Mouse (Mus musculus): ENCODE measurements around the gene Mark2. TPM values are rescaled to one million over a fixed set of nuclear protein-coding genes. Genes with fewer than 3 reads are reported as not detected.
A peak's percentile ranks its signal among the peaks of the same experiment; 100 is the strongest.
"Not testable (repeated sequence)": the region's sequence is repeated elsewhere in the genome, so short reads cannot be mapped to it uniquely, and the experiment has no call there.

Gene Mark2
- polyA plus RNA-seq, 1 experiment from 2014 or later, result 47.4 TPM

DNA sequence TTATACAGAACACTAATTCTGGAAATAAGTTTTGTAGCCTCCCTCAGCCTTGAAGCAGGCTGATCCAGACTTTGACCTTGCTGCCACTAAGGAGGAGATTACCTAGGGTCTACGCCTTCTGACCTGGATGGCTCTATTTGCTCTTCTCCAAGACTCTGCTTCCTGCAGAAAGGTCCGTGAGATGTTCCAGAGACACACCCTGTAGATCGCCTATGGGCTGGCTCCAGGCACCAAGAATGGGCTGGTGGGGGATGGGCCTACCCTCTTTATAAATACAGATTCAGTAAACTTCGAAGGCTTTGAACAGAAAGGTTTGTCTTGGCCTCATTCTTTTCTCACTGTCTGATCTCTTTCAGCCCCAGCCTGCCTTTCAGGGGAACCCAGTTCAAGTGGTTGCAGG, 27.8 kb upstream of the Mark2 start:
- H3K27me3 ChIP-seq (ENCODE audit: control insufficient read depth, insufficient read depth, low read length); H3K4me2 ChIP-seq (replicated peaks; ENCODE audit: low read depth, low read length); ATAC-seq (ENCODE audit: low FRiP score); H3K9me3 ChIP-seq (ENCODE audit: control insufficient read depth, low read length); H3K27ac ChIP-seq (ENCODE audit: low read depth, low read length); H3K4me1 ChIP-seq (replicated peaks; ENCODE audit: control insufficient read depth, insufficient read depth, low read length); H3K4me3 ChIP-seq (ENCODE audit: low read depth, low read length); DNase-seq (ENCODE audit: low spot score); H3K9ac ChIP-seq (ENCODE audit: low read depth, low read length): not testable (repeated sequence)
- peaks cover 21% of the 10 kb centered on the region for H3K36me3 ChIP-seq (ENCODE audit: control insufficient read depth, insufficient read depth, low read length)
- WGBS, result 94% methylated on average over 4 of the region's 4 CpGs

DNA sequence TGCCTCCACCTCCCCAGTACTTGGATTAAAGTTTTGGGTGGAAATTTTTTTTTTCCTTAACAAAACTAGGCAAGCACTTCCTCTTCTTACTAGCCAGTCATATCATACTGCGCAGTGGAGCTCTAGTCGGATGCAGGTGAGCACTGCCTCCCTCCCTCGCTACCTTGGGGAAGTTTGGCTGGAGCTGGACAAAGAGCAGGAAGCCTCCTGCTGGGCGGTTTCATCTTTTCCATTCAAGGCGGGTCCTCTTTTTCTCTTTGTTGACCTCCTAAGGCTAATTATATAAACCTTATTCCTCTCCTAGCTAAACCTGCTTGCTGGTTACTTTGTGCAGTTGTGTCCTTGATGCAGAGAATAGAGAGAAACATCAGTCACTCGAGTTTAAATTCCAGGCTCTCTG, 12.0 kb upstream of the Mark2 start:
- no peaks in the 10 kb centered on the region for H3K27me3 ChIP-seq (ENCODE audit: control insufficient read depth, insufficient read depth, low read length)
- DNase-seq (ENCODE audit: low spot score), result no peak
- H3K9ac ChIP-seq (ENCODE audit: low read depth, low read length), result no peak overlapping the region
- no peaks in the 10 kb centered on the region for H3K4me1 ChIP-seq (replicated peaks; ENCODE audit: control insufficient read depth, insufficient read depth, low read length)
- no peaks in the 10 kb centered on the region for H3K36me3 ChIP-seq (ENCODE audit: control insufficient read depth, insufficient read depth, low read length)
- H3K9me3 ChIP-seq (ENCODE audit: control insufficient read depth, low read length), result no peaks in the 10 kb centered on the region
- H3K4me2 ChIP-seq (replicated peaks; ENCODE audit: low read depth, low read length), result no peak overlapping the region
- no peak overlapping the region for H3K27ac ChIP-seq (ENCODE audit: low read depth, low read length)
- H3K4me3 ChIP-seq (ENCODE audit: low read depth, low read length), result no peak overlapping the region
- 46% methylated on average over 6 of the region's 6 CpGs for WGBS
- no peak for ATAC-seq (ENCODE audit: low FRiP score)

DNA sequence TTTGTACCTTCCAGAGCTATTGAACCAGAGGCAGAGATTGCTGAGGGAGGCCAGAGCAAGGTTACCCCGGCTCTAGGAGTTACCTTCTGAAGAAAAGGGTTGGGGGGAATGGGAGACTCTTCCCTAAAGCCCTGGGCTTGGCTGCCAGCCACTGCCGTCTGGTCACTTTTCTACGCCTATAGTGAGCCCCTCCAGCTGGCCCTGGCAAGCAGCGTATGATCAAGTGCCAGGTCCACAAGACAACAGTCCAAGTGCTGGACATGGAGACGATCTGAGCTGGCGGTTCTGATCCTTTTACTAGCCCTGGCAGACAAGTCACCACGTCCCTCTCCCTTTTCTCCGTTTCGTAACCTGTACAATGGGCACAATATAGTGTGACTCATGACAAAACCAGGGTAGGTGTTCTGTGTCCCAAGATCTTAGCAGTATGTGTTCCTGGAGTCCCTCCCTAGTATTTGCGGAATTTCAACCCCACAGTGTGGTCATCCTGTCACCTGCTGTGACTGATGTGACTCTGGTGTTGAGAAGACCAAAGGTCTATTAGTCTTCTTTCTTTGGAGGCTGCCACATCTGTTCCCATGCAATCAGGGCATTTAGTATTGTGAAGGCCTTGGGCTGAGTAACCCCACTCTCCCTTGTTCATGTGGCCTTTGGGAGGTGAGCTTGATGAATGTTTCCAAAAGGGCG, 11.3 kb upstream of the Mark2 start:
- H3K27me3 ChIP-seq (ENCODE audit: control insufficient read depth, insufficient read depth, low read length), result no peaks in the 10 kb centered on the region

DNA sequence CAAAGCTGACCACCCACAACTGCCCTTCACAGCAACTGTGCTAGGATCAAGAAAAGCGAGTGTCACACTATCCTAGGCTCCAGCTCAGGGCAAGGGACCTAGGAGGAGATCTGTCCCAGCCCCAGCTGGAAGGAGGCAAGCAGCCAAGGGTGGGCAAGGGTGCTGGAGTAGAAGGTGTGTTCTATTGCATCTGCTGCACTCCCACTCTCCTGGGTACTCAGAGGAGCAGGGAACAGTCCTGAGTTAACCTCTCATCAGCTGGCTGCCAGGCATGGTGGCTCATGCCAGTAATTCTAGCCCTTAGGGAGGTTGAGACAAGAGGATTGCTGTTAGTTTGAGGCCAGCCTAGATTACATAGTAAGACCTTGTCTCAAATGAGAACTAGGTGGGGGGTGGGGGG, 8.3 kb upstream of the Mark2 start:
- Histone ChIP-seq H3K4me1 (replicated peaks; ENCODE audit: control insufficient read depth, insufficient read depth, low read length) (no peaks in the 10 kb centered on the region), H3K36me3 (ENCODE audit: control insufficient read depth, insufficient read depth, low read length) (no peaks in the 10 kb centered on the region), H3K9ac (ENCODE audit: low read depth, low read length) (no peak overlapping the region), H3K27ac (ENCODE audit: low read depth, low read length) (no peak overlapping the region), H3K4me2 (replicated peaks; ENCODE audit: low read depth, low read length) (no peak overlapping the region), H3K9me3 (ENCODE audit: control insufficient read depth, low read length) (no peaks in the 10 kb centered on the region), H3K27me3 (ENCODE audit: control insufficient read depth, insufficient read depth, low read length) (no peaks in the 10 kb centered on the region), H3K4me3 (ENCODE audit: low read depth, low read length) (no peak overlapping the region)
- 64% methylated on average over 1 of the region's 1 CpGs for WGBS
- no peak for DNase-seq (ENCODE audit: low spot score)
- ATAC-seq (ENCODE audit: low FRiP score), result no peak

More for the DNA sequence above, 11.3 kb upstream of the Mark2 start:
- no peak overlapping the region for H3K27ac ChIP-seq (ENCODE audit: low read depth, low read length)
- 83% methylated on average over 11 of the region's 11 CpGs for WGBS
- H3K9ac ChIP-seq (ENCODE audit: low read depth, low read length), result no peak overlapping the region
- H3K4me2 ChIP-seq (replicated peaks; ENCODE audit: low read depth, low read length), result no peak overlapping the region
- H3K4me1 ChIP-seq (replicated peaks; ENCODE audit: control insufficient read depth, insufficient read depth, low read length), result no peaks in the 10 kb centered on the region
- no peaks in the 10 kb centered on the region for H3K36me3 ChIP-seq (ENCODE audit: control insufficient read depth, insufficient read depth, low read length)
- H3K4me3 ChIP-seq (ENCODE audit: low read depth, low read length), result no peak overlapping the region
- no peak for ATAC-seq (ENCODE audit: low FRiP score)
- H3K9me3 ChIP-seq (ENCODE audit: control insufficient read depth, low read length), result no peaks in the 10 kb centered on the region
- no peak for DNase-seq (ENCODE audit: low spot score)

DNA sequence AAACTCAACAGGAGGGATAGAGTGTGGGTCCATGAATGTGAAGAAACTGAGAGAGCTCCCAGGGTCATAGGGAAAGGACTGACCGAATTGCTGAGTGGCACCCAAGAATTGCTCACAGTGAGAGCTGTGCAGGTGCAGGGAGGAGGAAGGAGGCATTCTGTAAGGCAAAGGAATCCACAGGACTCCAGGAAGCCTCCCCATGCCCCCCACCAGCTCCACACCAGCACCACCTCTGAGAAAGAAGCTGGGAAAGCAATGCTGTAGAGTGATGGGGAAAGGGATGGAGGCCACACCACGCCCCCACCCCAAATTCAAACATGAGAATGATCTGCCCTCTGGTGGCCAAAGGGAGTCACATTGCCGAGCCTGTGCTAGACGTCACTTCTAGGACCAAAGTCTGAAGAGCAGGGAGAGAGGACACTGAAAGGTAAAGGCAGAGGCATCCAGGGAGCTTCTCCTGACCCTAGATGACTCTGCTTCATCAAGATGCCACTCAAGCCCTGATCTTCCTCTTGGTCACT, 3.6 kb upstream of the Mark2 start:
- ATAC-seq (ENCODE audit: low FRiP score), result no peak
- H3K27ac ChIP-seq (ENCODE audit: low read depth, low read length), result no peak overlapping the region
- H3K4me2 ChIP-seq (replicated peaks; ENCODE audit: low read depth, low read length), result no peak overlapping the region
- WGBS, result 24% methylated on average over 4 of the region's 4 CpGs
- no peaks in the 10 kb centered on the region for H3K9me3 ChIP-seq (ENCODE audit: control insufficient read depth, low read length)
- peaks cover under 1% of the 10 kb centered on the region; the same call in 1 of the 2 replicates for H3K4me1 ChIP-seq (replicated peaks; ENCODE audit: control insufficient read depth, insufficient read depth, low read length)
- DNase-seq (ENCODE audit: low spot score), result peak; percentile 87
- H3K27me3 ChIP-seq (ENCODE audit: control insufficient read depth, insufficient read depth, low read length), result no peaks in the 10 kb centered on the region
- no peak overlapping the region for H3K9ac ChIP-seq (ENCODE audit: low read depth, low read length)
- H3K4me3 ChIP-seq (ENCODE audit: low read depth, low read length), result no peak overlapping the region
- H3K36me3 ChIP-seq (ENCODE audit: control insufficient read depth, insufficient read depth, low read length), result no peaks in the 10 kb centered on the region

DNA sequence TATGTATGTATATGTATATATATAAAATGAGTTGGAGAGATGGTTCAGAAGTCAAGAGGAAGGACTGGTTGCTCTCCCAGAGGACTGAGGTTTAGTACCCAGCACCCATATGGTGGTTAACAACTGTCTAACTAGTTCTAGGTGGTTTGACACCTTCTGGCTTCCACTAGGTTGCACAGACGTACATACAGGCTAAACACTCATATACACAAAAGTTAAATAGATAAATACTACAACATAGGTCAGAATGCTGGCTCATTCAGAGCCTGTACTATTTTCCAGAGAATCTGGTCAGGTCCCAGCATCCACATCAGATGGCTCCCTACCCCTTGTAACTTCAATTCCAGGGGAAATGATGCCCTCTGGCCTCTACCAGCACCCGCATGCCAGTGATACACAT, 986 bp upstream of the Mark2 start:
- Histone ChIP-seq H3K4me2 (replicated peaks; ENCODE audit: low read depth, low read length) (no peak overlapping the region), H3K36me3 (ENCODE audit: control insufficient read depth, insufficient read depth, low read length) (no peaks in the 10 kb centered on the region), H3K9me3 (ENCODE audit: control insufficient read depth, low read length) (no peaks in the 10 kb centered on the region), H3K27ac (ENCODE audit: low read depth, low read length) (no peak overlapping the region), H3K27me3 (ENCODE audit: control insufficient read depth, insufficient read depth, low read length) (no peaks in the 10 kb centered on the region), H3K4me1 (replicated peaks; ENCODE audit: control insufficient read depth, insufficient read depth, low read length) (peaks cover 11% of the 10 kb centered on the region), H3K9ac (ENCODE audit: low read depth, low read length) (no peak overlapping the region), H3K4me3 (ENCODE audit: low read depth, low read length) (no peak overlapping the region)
- no peak for DNase-seq (ENCODE audit: low spot score)
- no peak for ATAC-seq (ENCODE audit: low FRiP score)
- WGBS, result 87% methylated on average over 2 of the region's 2 CpGs

DNA sequence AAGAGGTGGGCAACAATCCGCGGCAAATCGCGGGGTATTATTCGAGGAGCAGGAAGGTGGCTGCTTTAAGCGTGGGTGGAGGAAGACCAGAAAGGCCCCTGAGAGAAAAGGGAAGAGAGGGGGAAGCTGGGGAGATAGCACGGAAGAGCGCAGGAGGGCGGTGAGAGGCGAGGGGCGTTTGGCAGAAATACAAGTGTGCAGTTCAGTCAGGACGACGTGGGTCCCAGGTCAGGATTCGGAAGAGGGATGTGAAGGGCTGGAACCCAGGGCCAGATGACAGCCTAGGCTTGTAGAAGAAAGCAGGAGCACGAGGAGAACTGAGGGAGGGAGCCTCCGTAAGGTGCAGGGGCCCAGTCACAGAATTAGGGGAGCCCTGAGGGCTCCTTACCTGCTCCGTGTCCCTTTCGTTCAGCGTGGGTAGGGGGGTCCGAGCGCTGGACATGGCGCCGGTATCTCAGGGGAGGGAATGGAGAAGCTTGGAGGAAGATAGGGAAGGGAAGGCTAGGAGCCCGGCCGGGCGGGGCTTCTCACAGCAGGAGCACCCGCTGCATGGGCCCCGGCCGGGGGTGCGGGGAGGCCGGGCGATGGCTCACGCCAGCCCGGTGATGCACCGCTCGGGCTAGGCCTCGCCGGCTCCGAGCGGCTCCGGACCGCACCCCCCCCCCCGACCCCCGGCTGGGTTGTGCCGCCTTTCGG, 732 bp downstream of the Mark2 start:
- DNase-seq (ENCODE audit: low spot score) (no peak), ATAC-seq (ENCODE audit: low FRiP score) (peak; percentile 89)
- Histone ChIP-seq H3K27me3 (ENCODE audit: control insufficient read depth, insufficient read depth, low read length) (no peaks in the 10 kb centered on the region), H3K4me3 (ENCODE audit: low read depth, low read length) (peak overlapping the region; percentile 63), H3K9ac (ENCODE audit: low read depth, low read length) (peak overlapping the region; percentile 82), H3K4me2 (replicated peaks; ENCODE audit: low read depth, low read length) (peak overlapping the region; percentile 78), H3K9me3 (ENCODE audit: control insufficient read depth, low read length) (no peaks in the 10 kb centered on the region), H3K36me3 (ENCODE audit: control insufficient read depth, insufficient read depth, low read length) (no peaks in the 10 kb centered on the region), H3K27ac (ENCODE audit: low read depth, low read length) (peak overlapping the region; percentile 77), H3K4me1 (replicated peaks; ENCODE audit: control insufficient read depth, insufficient read depth, low read length) (peaks cover 11% of the 10 kb centered on the region)
- WGBS, result 2% methylated on average over 32 of the region's 46 CpGs

DNA sequence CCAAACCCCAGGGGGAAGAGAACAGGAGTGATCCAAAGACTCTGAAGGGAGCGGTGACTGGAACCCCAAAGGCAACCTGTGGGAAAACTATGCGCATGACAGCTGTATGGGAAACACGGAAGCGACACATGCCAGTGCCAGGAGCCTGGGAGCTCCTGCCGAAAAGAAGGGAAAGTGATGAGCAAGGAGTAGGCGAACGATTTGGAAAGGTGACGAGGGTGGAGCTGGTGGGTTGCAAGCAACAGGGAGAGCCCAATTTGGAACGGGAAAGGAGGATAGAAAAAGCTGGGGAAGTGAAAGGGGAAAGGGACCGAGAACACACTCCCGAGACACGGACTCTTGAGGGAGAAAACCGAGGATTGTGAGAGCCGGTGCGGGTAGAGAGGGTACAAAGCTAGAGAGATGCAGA, 1.3 kb downstream of the Mark2 start:
- ATAC-seq (ENCODE audit: low FRiP score), result no peak
- no peaks in the 10 kb centered on the region for H3K27me3 ChIP-seq (ENCODE audit: control insufficient read depth, insufficient read depth, low read length)
- H3K36me3 ChIP-seq (ENCODE audit: control insufficient read depth, insufficient read depth, low read length), result no peaks in the 10 kb centered on the region
- H3K4me1 ChIP-seq (replicated peaks; ENCODE audit: control insufficient read depth, insufficient read depth, low read length), result peaks cover 11% of the 10 kb centered on the region
- H3K4me2 ChIP-seq (replicated peaks; ENCODE audit: low read depth, low read length), result peak overlapping the region; percentile 78
- H3K27ac ChIP-seq (ENCODE audit: low read depth, low read length), result 0 out of 2 replicates have a peak overlapping the region, but pooled peaks have one; percentile 77
- H3K9me3 ChIP-seq (ENCODE audit: control insufficient read depth, low read length), result no peaks in the 10 kb centered on the region
- peak overlapping the region; percentile 82 for H3K9ac ChIP-seq (ENCODE audit: low read depth, low read length)
- peak; percentile 33 for DNase-seq (ENCODE audit: low spot score)
- WGBS, result 3% methylated on average over 15 of the region's 15 CpGs
- H3K4me3 ChIP-seq (ENCODE audit: low read depth, low read length), result peak overlapping the region; percentile 63

DNA sequence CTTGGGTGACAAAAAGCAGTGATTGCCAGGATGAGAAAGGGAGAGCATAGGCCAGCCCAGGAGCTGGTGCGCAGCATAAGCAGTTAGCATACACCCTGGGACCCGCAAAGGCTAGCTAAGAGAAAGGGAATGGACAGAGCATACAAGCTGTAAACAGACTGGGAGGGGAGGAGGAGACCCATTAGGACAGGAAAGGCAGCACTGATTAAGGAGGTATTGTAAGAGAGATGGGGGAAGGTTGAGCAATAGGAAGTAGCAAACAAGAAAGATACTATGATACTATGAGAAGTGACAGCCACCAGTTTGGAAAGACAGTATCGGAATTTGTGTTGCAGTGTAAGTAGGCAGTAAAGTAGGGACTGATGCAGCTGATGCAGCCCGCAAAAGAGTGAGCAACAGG, 1.8 kb downstream of the Mark2 start:
- 59% methylated on average over 4 of the region's 4 CpGs for WGBS
- DNase-seq (ENCODE audit: low spot score) (no peak), ATAC-seq (ENCODE audit: low FRiP score) (no peak)
- H3K27me3 ChIP-seq (ENCODE audit: control insufficient read depth, insufficient read depth, low read length), result no peaks in the 10 kb centered on the region
- H3K4me1 ChIP-seq (replicated peaks; ENCODE audit: control insufficient read depth, insufficient read depth, low read length), result peaks cover 11% of the 10 kb centered on the region
- H3K4me3 ChIP-seq (ENCODE audit: low read depth, low read length), result peak overlapping the region; percentile 63
- H3K36me3 ChIP-seq (ENCODE audit: control insufficient read depth, insufficient read depth, low read length), result no peaks in the 10 kb centered on the region
- no peak overlapping the region for H3K27ac ChIP-seq (ENCODE audit: low read depth, low read length)
- no peaks in the 10 kb centered on the region for H3K9me3 ChIP-seq (ENCODE audit: control insufficient read depth, low read length)
- peak overlapping the region; percentile 82 for H3K9ac ChIP-seq (ENCODE audit: low read depth, low read length)
- peak overlapping the region; percentile 78 for H3K4me2 ChIP-seq (replicated peaks; ENCODE audit: low read depth, low read length)
